Mouse (Mus musculus) kidney, adult 2 months (tissue): ENCODE results near the gene Akr1b10. TPM values are rescaled to one million over a fixed set of nuclear protein-coding genes. Genes with fewer than 3 reads are reported as not detected.
"Not testable (repeated sequence)": the region's sequence is repeated elsewhere in the genome, so short reads cannot be mapped to it uniquely, and the experiment has no call there.

Source experiments
- DNase-seq: peaks from one replicate; pipeline ENCODE4 v3.0.0; 2021
- H3K27ac ChIP-seq: fragments of 200-500 bp; 2 replicates; pipeline ENCODE4 v1.5.1; 2012; ENCODE audit warnings: low read depth, low read length, control low read depth, inconsistent platforms; ENCODE audit not compliant: insufficient read depth
- H3K27me3 ChIP-seq: fragments of 200-500 bp; replicated peaks from 2 replicates; pipeline ENCODE4 v1.6.1; 2012; ENCODE audit warnings: mild to moderate bottlenecking, moderate library complexity, low read length, inconsistent platforms; ENCODE audit not compliant: control insufficient read depth, insufficient read depth
- H3K36me3 ChIP-seq: fragments of 200-500 bp; 2 replicates; pipeline ENCODE4 v1.6.1; 2012; ENCODE audit warnings: mild to moderate bottlenecking, moderate library complexity, low read length, inconsistent platforms; ENCODE audit not compliant: control insufficient read depth, insufficient read depth
- H3K4me1 ChIP-seq: fragments of 200-500 bp; 2 replicates; pipeline ENCODE4 v1.6.1; 2011; ENCODE audit warnings: low read length; ENCODE audit not compliant: control insufficient read depth, insufficient read depth
- H3K4me3 ChIP-seq: fragments of 200-500 bp; 2 replicates; pipeline ENCODE4 v1.5.1; 2011; ENCODE audit warnings: mild to moderate bottlenecking, low read depth, low read length, control low read depth; ENCODE audit not compliant: insufficient read depth
- CTCF ChIP-seq: fragments of 200-500 bp; conservative IDR thresholded peaks from 2 replicates; pipeline ENCODE4 v1.5.1; 2011; ENCODE audit warnings: low read depth, mild to moderate bottlenecking, control low read depth, low read length, moderate library complexity, mixed read lengths; ENCODE audit not compliant: insufficient read depth, insufficient read length
- POLR2A ChIP-seq: fragments of 200-500 bp; IDR thresholded peaks from one replicate; pipeline ENCODE4 v1.6.1; 2011; ENCODE audit warnings: low read depth, low read length, control low read depth
- WGBS: fragments of 180-500 bp; shearing (Covaris S2); methylation state at CpG from one replicate; pipeline ENCODE4 v1.1.7; 2018; 5-methylcytosine and 5-hydroxymethylcytosine counted together
- polyA plus RNA-seq: library from polyadenylated mRNA; depleted of rRNA; stranded (reverse); fragments of >200 nt; gene quantifications from 2 replicates; pipeline ENCODE4 v1.2.3, GENCODE M21; 2012

The Akr1b10 gene
- polyA plus RNA-seq, 1 experiment, result 42.2 TPM

DNA sequence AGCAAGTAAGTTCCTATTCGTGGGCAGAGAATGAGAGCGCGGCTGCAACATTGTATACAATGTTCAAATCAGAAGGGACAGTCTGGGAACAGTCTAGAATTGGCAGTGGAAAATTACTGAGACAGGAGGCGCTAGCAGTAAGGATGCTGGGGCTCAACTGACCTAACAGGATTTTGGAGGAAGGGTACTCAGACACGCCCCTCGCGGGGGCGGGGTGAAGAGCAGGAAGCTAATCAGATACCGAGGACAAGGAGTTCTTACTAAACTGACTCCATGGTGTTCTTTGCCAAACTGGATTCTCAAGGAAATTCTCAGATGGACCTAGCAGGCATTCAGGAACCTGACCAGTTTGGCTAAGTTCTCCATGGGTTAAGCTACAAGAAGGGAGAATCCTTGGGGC is 39.1 kb upstream of the Akr1b10 start:
- peak; percentile 39 for DNase-seq
- H3K4me1 ChIP-seq, result no peaks in the 10 kb centered on the region
- 32% methylated on average over 9 of the region's 9 CpGs for WGBS

DNA sequence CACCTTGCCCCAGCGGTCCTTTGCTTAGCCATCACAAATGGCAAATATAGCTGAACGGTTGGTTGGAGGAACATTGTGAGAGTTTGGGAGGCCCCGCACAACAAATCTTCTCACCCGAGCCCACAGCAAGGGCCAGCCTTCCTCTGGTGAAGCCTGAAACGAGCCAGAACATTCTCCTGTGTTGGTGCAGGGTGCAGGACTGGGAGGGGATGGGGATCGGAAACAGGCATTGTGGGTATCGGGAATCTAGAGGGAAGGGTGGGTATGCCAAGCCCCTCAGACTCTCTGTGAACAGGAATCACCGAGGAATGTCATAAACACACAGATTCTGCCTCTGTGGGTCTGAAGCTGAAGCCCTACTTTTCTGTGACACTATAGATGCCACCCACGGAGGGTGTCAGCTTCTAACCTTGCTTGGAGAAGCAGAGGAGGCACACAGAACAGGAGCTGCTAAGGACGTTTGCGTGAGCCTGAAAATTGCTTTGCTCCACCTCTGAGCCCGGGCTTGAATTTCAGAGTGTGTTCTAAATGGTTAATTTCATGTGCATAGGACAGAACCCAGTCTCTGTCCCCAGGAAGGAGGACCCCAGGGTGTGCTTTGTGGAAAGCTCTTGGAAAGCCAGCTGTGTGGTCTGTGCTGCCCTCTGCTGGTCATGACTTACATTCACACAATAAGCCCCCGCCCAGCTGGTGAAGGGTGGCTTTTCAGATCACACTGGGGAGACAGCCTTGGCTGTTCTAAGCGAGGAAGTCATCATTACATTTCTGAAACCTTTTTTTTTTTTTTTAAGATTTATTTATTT is 37.7 kb upstream of the Akr1b10 start:
- TF ChIP-seq POLR2A (no peak), CTCF (peak; percentile 88)
- H3K4me1 ChIP-seq, result no peaks in the 10 kb centered on the region
- WGBS, result 53% methylated on average over 14 of the region's 14 CpGs
- no peak overlapping the region for H3K27ac ChIP-seq
- no peak overlapping the region for H3K4me3 ChIP-seq
- no peaks in the 10 kb centered on the region for H3K36me3 ChIP-seq
- DNase-seq, result peak; percentile 63
- no peaks in the 10 kb centered on the region for H3K27me3 ChIP-seq

More for the DNA sequence above, 39.1 kb upstream of the Akr1b10 start:
- H3K27ac ChIP-seq, result no peak overlapping the region
- H3K27me3 ChIP-seq, result no peaks in the 10 kb centered on the region
- H3K36me3 ChIP-seq, result no peaks in the 10 kb centered on the region
- no peak overlapping the region for H3K4me3 ChIP-seq
- TF ChIP-seq CTCF (no peak), POLR2A (no peak)

GRCm38 (mm10) chr6:34350037-34350699 is 33.9 kb upstream of the Akr1b10 start:
- H3K27ac ChIP-seq, result no peak overlapping the region
- 75% methylated on average over 12 of the region's 12 CpGs for WGBS
- no peak for DNase-seq

DNA sequence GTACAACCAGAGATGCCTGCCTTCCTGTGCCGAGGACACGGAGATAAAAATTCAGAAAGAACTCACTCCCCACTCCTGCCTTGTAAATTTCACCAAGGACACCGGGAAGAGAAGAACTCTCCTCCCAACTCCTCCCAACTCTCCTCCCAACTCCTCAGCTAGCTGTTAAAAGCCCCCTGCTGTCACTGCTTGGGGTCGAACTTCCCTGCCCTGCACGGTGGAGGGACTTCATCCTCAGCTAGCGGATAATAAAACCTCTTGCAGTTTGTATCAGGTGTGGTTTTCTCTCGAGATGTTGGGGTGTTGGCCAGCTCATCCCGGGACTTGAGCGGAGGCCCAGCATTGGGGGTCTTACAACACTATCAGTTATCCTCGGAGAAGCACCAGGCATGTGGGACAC is 32.5 kb upstream of the Akr1b10 start:
- not testable (repeated sequence) for DNase-seq, H3K27ac ChIP-seq, H3K36me3 ChIP-seq, H3K27me3 ChIP-seq, H3K4me1 ChIP-seq, H3K4me3 ChIP-seq
- WGBS, result 49% methylated on average over 10 of the region's 10 CpGs

More at GRCm38 (mm10) chr6:34350037-34350699, 33.9 kb upstream of the Akr1b10 start:
- no peak overlapping the region for H3K4me3 ChIP-seq
- H3K27me3 ChIP-seq, result no peaks in the 10 kb centered on the region
- no peaks in the 10 kb centered on the region for H3K4me1 ChIP-seq
- no peaks in the 10 kb centered on the region for H3K36me3 ChIP-seq
- TF ChIP-seq POLR2A, result no peak

GRCm38 (mm10) chr6:34352401-34352800 is 31.6 kb upstream of the Akr1b10 start:
- 93% methylated on average over 3 of the region's 3 CpGs for WGBS
- Histone ChIP-seq H3K36me3 (no peaks in the 10 kb centered on the region), H3K4me1 (peaks cover 3% of the 10 kb centered on the region; the same call in 1 of the 2 replicates), H3K27ac (no peak overlapping the region), H3K27me3 (no peaks in the 10 kb centered on the region), H3K4me3 (no peak overlapping the region)
- TF ChIP-seq POLR2A (no peak), CTCF (no peak)
- DNase-seq, result no peak

GRCm38 (mm10) chr6:34353658-34354353 is 30.2 kb upstream of the Akr1b10 start, which contains the start of gene Akr1b8:
Akr1b8 (plus strand) TSS chr6:34354119.
- 24% methylated on average over 16 of the region's 16 CpGs for WGBS
- no peaks in the 10 kb centered on the region for H3K36me3 ChIP-seq
- H3K4me1 ChIP-seq, result peaks cover 3% of the 10 kb centered on the region; the same call in 1 of the 2 replicates
- no peaks in the 10 kb centered on the region for H3K27me3 ChIP-seq
- H3K4me3 ChIP-seq, result peak within 1 kb of the TSS; percentile 36; the same call in 1 of the 2 replicates
- no peak within 1 kb of the TSS for H3K27ac ChIP-seq
- DNase-seq, result peak; percentile 2
- no peak for TF ChIP-seq POLR2A
- TF ChIP-seq CTCF, result no peak
